Mouse (Mus musculus) lung, embryonic 16.5 days (tissue): ENCODE measurements around the gene 1500011B03Rik. TPM values are rescaled to one million over a fixed set of nuclear protein-coding genes. Genes with fewer than 3 reads are reported as not detected.
A peak's percentile ranks its signal among the peaks of the same experiment; 100 is the strongest.
"Not testable (repeated sequence)": the region's sequence is repeated elsewhere in the genome, so short reads cannot be mapped to it uniquely, and the experiment has no call there.

Source experiments
- ATAC-seq: fragments of 200-750 bp; cut with Nextera tagmentation; 2 replicates; pipeline ENCODE4 v1.8.0; 2017; ENCODE audit warnings: low read depth, mild to moderate bottlenecking, moderate library complexity
- H3K27ac ChIP-seq: fragments of 300-500 bp; sonication (generic); 2 replicates; pipeline ENCODE4 v1.5.1; 2014; ENCODE audit warnings: mild to moderate bottlenecking, control low read depth, low read length
- H3K27me3 ChIP-seq: fragments of 300-500 bp; sonication (generic); 2 replicates; pipeline ENCODE4 v1.6.1; 2014; ENCODE audit warnings: low read depth, low read length, mixed read lengths; ENCODE audit not compliant: control insufficient read depth, insufficient read depth
- H3K36me3 ChIP-seq: fragments of 300-500 bp; sonication (generic); 2 replicates; pipeline ENCODE4 v1.6.1; 2014; ENCODE audit warnings: low read length; ENCODE audit not compliant: control insufficient read depth, insufficient read depth
- H3K4me1 ChIP-seq: fragments of 300-500 bp; sonication (generic); replicated peaks from 2 replicates; pipeline ENCODE4 v1.6.1; 2014; ENCODE audit warnings: low read length, mixed read lengths; ENCODE audit not compliant: control insufficient read depth, insufficient read depth
- H3K4me2 ChIP-seq: fragments of 300-500 bp; sonication (generic); 2 replicates; pipeline ENCODE4 v1.6.1; 2014; ENCODE audit warnings: low read depth, low read length, control low read depth
- H3K4me3 ChIP-seq: fragments of 300-500 bp; sonication (generic); 2 replicates; pipeline ENCODE4 v1.5.1; 2014; ENCODE audit warnings: mild to moderate bottlenecking, low read length, control low read depth
- H3K9ac ChIP-seq: fragments of 300-500 bp; sonication (generic); 2 replicates; pipeline ENCODE4 v1.6.1; 2014; ENCODE audit warnings: low read length, control low read depth
- H3K9me3 ChIP-seq: fragments of 300-500 bp; sonication (generic); 2 replicates; pipeline ENCODE4 v1.6.1; 2016; ENCODE audit warnings: low read length; ENCODE audit not compliant: control insufficient read depth
- WGBS: fragments of 180-500 bp; shearing (Covaris S2); extraction: QIAGEN DNeasy Blood & Tissue Kit; methylation state at CpG from one replicate; pipeline ENCODE4 v1.1.7; 2014; 5-methylcytosine and 5-hydroxymethylcytosine counted together
- polyA plus RNA-seq: library from polyadenylated mRNA; unstranded; fragments of >200 nt; fragmentation: Nextera tagmentation; extraction: Ambion mirVana; gene quantifications from 2 replicates; pipeline ENCODE4 v1.2.1, GENCODE M21; 2015

The 1500011B03Rik gene
- polyA plus RNA-seq, 1 experiment from 2014 or later: 70.6 TPM

DNA sequence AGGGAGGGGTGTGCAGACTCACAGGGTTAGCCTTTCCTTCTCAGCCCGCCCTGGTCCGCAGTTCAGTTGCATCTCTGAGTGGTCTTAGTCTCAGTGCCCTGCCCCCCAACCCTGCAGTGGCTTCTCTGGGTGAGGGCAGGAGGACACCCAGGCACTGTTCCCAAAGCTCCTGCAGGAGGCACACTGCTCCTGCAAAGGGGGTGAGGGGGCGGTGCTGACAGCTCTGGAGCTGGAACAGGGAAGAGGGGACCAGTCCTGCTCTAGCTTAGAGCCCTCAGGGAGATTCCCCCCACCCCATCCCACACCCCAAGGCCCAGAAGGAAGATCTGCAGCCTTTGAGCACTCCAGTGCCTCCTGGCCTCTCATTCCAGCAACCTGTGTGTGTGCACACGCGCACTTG, 19.4 kb upstream of the 1500011B03Rik start:
- Histone ChIP-seq H3K27me3 (no peaks in the 10 kb centered on the region), H3K27ac (no peak overlapping the region), H3K9ac (no peak overlapping the region), H3K4me1 (peaks cover 5% of the 10 kb centered on the region; the same call in 1 of the 2 replicates), H3K36me3 (no peaks in the 10 kb centered on the region), H3K4me2 (no peak overlapping the region), H3K4me3 (no peak overlapping the region), H3K9me3 (peaks cover 4% of the 10 kb centered on the region; the same call in 1 of the 2 replicates)
- WGBS: 58% methylated on average over 5 of the region's 5 CpGs
- ATAC-seq: no peak

DNA sequence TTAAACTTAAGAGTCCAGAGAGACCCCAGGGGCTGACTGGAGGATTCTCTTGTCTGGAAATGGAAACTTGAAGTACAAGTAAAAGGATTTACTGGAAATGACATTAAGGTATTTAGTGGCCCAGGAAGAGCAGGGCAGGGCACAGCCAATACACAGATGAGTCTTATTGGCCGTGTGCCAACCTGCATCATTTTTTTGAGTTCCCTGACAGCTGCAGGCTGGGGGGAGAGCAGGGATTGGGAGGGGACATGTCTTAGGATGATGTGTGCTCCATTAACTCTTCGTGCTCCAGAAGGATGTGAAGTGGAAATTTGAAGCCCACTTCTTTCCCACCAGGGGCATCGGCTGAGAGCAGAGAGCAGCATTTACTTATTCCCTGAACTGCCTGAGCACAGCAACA, 18.9 kb upstream of the 1500011B03Rik start:
- H3K9me3 ChIP-seq, ATAC-seq, H3K4me2 ChIP-seq, H3K36me3 ChIP-seq, H3K27ac ChIP-seq, H3K9ac ChIP-seq, H3K4me1 ChIP-seq, H3K27me3 ChIP-seq, H3K4me3 ChIP-seq: not testable (repeated sequence)
- 21% methylated on average over 3 of the region's 3 CpGs for WGBS

DNA sequence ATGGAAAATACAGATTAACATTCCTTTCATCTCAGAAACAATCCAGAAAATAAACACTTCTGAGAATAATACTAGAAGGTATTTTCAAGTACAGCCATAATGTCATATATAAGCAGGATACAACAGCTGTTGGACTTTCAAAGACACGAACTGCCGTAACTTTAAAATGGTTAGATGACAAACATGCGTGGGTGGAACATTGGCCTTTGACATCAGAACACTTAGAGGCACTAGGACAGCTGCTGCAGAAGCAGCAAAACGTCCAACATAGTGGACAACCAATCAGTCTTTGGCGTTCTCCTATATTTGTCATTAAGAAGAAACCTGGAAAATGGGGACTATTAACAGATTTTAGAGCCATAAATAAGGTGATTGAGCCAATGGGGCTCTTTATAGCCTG, 17.2 kb upstream of the 1500011B03Rik start:
- 45% methylated on average over 5 of the region's 5 CpGs for WGBS
- H3K9ac ChIP-seq, H3K36me3 ChIP-seq, H3K4me1 ChIP-seq, H3K4me2 ChIP-seq, H3K4me3 ChIP-seq, H3K9me3 ChIP-seq, H3K27me3 ChIP-seq, H3K27ac ChIP-seq: not testable (repeated sequence)
- 0 out of 2 replicates have a peak, but pooled peaks have one; percentile 31 for ATAC-seq

DNA sequence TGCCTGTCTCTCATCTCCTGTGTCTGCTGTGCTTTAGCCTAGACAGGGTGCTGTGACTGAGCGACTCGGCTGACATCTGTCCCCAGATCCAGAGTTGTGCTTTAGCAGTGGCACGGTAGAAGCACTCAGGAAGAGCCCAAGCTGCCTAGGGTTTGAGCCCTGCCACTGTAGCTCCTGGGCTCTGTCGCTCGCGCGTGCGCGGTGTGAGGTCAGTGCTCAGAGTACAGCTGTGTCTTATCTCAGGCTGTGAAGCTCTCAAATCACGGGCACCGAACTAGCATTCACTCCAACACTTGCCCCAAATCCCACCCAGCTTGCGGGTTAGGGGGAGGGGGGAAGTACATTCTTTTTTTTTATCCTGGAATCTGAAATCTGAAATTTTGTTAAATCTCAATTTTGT, 13.6 kb upstream of the 1500011B03Rik start:
- WGBS: 37% methylated on average over 12 of the region's 12 CpGs
- no peaks in the 10 kb centered on the region for H3K36me3 ChIP-seq
- H3K4me1 ChIP-seq: no peaks in the 10 kb centered on the region; the same call in 1 of the 2 replicates
- no peak overlapping the region for H3K4me2 ChIP-seq
- peak; percentile 79 for ATAC-seq
- H3K4me3 ChIP-seq: no peak overlapping the region
- no peak overlapping the region for H3K9ac ChIP-seq
- H3K9me3 ChIP-seq: peaks cover 4% of the 10 kb centered on the region; the same call in 1 of the 2 replicates
- no peaks in the 10 kb centered on the region for H3K27me3 ChIP-seq
- H3K27ac ChIP-seq: no peak overlapping the region

DNA sequence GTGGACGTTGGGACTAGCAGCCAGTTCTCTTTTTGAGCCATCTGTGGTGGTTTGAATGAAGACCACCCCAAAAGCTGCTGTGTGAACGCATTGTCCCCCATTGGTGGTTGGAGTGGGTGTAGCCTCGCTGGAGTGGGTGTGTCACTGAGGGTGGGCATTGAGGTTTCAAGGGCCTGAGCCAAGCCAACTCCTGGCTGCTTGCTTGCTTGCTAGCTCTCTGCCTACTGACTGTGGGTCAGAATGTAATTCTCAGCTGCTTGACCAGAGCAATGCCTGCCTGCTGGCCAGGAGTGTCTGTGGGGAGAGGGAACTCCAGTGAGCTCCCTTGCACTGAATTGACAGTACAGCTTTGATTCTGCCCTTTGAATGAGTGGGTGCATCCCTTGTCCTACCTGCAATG, 6.5 kb upstream of the 1500011B03Rik start:
- Histone ChIP-seq H3K36me3 (no peaks in the 10 kb centered on the region), H3K4me1 (peaks cover 3% of the 10 kb centered on the region; the same call in 1 of the 2 replicates), H3K27me3 (no peaks in the 10 kb centered on the region), H3K9me3 (no peaks in the 10 kb centered on the region), H3K4me3 (no peak overlapping the region), H3K4me2 (no peak overlapping the region), H3K9ac (no peak overlapping the region), H3K27ac (no peak overlapping the region)
- 67% methylated on average over 3 of the region's 3 CpGs for WGBS
- ATAC-seq: no peak

DNA sequence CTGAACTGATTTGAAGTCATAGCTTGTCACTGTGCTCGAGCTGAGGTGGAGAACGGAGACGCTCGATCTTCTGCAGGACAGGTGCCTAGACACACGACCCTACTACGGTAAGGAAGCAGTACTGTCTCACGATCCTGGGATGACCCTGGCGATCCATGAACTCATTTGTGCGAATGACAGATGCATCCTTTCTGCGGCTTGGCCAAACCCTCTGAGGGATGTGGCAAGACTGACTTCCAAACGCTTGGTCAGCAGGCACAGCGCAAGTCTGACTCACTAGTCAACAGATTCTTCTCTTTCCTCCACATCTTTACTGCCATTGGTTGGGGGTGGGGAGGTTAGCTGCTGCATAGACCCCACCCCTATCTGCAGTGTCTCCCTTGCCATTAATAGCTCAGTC, 4.2 kb upstream of the 1500011B03Rik start:
- Histone ChIP-seq H3K4me3 (no peak overlapping the region), H3K4me2 (no peak overlapping the region), H3K27ac (no peak overlapping the region), H3K4me1 (peaks cover 3% of the 10 kb centered on the region; the same call in 1 of the 2 replicates), H3K9ac (no peak overlapping the region), H3K27me3 (no peaks in the 10 kb centered on the region), H3K9me3 (no peaks in the 10 kb centered on the region), H3K36me3 (no peaks in the 10 kb centered on the region)
- 70% methylated on average over 12 of the region's 12 CpGs for WGBS
- ATAC-seq: no peak

DNA sequence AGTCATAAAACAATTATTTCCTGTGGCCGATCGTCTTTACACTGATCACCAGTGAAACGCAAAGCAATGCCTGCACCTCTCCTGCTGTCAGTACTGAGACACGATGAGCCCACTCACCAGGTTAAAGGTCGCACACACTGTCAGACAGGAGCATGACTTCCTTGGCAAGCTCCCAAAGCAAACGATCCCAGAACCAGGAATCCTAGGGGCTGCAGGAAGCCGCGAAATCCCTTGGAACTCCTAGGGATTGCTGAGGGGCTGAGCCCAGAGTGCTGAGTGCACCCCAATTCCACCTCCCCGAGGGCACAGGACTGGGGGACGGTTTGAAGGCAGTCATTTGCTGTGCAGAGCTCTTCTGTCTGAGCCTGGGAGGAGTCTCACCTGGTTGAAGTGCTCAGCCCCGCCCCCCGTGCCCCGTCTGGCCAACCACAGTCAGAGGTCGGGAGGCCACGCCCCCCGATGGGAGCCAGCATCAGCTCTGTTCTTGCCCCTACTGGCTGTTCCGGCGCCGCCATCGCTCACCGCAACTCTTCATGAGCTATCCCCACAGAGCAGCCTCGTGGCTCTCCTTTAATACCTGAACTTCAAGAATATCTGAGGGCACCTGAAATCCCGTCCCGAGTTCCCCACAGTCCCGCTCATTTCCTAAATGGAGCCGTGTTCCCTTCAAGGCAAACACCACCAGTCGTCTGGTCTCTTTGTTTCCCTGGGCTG, 2.9 kb upstream of the 1500011B03Rik start:
- ATAC-seq: peak; percentile 79
- peak overlapping the region; percentile 62 for H3K4me2 ChIP-seq
- WGBS: 6% methylated on average over 27 of the region's 27 CpGs
- H3K36me3 ChIP-seq: peaks cover 4% of the 10 kb centered on the region
- H3K4me3 ChIP-seq: peak overlapping the region; percentile 35
- H3K9ac ChIP-seq: peak overlapping the region; percentile 53
- H3K27ac ChIP-seq: no peak overlapping the region
- H3K9me3 ChIP-seq: peaks cover 4% of the 10 kb centered on the region
- H3K27me3 ChIP-seq: no peaks in the 10 kb centered on the region
- peaks cover 3% of the 10 kb centered on the region; the same call in 1 of the 2 replicates for H3K4me1 ChIP-seq

DNA sequence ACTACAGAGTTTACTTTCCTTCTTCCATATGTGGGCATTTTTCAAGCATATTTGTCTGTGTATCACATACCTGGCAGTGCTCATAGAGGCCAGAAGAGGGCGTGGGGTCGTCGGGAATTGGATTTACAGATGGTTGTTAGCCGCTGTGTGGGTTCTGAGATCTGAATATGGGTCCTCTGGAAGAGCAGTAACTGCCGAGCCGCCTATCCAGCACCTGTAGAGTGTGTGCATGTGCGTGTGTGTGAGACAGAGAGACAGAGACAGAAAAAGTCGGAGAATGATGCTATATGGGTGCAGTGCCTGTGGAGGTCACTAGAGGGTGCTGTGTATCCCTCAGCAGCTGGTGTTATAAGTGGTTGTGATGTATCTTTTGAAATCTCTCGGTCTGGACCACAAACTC, 929 bp upstream of the 1500011B03Rik start:
- no peak overlapping the region for H3K9ac ChIP-seq
- ATAC-seq: 0 out of 2 replicates have a peak, but pooled peaks have one; percentile 5
- H3K4me3 ChIP-seq: peak overlapping the region; percentile 3; the same call in 1 of the 2 replicates

DNA sequence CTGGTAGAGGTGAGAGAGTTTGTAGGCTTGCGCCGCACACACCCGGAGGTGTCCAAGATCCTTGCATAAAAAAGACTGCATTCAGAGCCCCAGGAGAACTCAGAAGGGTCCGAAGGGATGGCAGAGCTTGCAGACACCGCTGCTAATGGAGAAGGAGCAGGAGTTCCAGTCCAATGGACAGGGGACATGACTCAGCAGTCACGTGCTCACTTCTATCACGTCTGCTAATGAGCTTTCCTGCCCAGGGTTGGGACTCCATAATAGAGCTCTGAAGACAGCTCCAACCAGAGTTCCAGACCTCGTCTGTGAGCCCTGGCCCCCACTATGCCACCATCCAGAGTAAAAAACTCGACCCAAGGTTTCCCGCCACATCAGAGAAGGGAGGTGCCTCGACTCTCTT, 5.1 kb downstream of the 1500011B03Rik start:
- H3K4me1 ChIP-seq: no peaks in the 10 kb centered on the region
- H3K27ac ChIP-seq: no peak overlapping the region
- H3K9ac ChIP-seq: no peak overlapping the region
- no peaks in the 10 kb centered on the region for H3K27me3 ChIP-seq
- peaks cover 4% of the 10 kb centered on the region for H3K9me3 ChIP-seq
- H3K4me2 ChIP-seq: no peak overlapping the region
- peaks cover 4% of the 10 kb centered on the region for H3K36me3 ChIP-seq
- WGBS: 73% methylated on average over 8 of the region's 11 CpGs
- no peak for ATAC-seq
- no peak overlapping the region for H3K4me3 ChIP-seq

More for the DNA sequence above, 929 bp upstream of the 1500011B03Rik start:
- Histone ChIP-seq H3K4me1 (peaks cover 3% of the 10 kb centered on the region; the same call in 1 of the 2 replicates), H3K4me2 (peak overlapping the region; percentile 21; the same call in 1 of the 2 replicates), H3K27me3 (no peaks in the 10 kb centered on the region), H3K27ac (no peak overlapping the region), H3K9me3 (peaks cover 4% of the 10 kb centered on the region), H3K36me3 (peaks cover 4% of the 10 kb centered on the region)
- 18% methylated on average over 9 of the region's 9 CpGs for WGBS
